Mouse (Mus musculus) olfactory bulb, adult 2 months (tissue): ENCODE measurements around the gene Umps.

Source experiments
- CTCF ChIP-seq: fragments of 200-500 bp; IDR thresholded peaks from 2 replicates; pipeline ENCODE4 v1.5.1; 2012; ENCODE audit warnings: low read depth, mild to moderate bottlenecking, low read length, moderate library complexity; ENCODE audit not compliant: insufficient read depth
- POLR2A ChIP-seq: fragments of 200-500 bp; IDR thresholded peaks from 2 replicates; pipeline ENCODE4 v1.6.1; 2012; ENCODE audit warnings: mild to moderate bottlenecking, low read depth, low read length, moderate library complexity; ENCODE audit not compliant: insufficient read depth

DNA sequence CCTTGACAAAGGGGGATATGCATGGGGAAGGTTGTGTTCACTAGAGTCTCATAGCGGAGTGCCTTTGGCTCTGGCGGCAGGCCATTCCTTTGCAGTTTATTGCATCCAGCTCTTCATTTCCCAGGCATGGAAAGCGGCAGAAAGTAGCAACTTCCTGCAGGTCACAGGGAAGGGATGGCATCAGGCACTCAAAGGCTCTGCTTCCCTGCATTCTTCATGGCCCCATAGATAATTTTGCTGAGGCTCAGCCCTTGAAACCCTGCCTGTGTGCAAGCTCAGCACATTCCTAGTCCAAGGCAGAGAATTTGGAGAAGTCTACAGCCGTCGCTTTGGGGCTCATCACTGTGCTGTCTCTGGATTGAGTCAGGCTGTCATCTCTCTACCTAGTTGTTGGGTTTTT is 49.4 kb downstream of the Umps start:
- TF ChIP-seq CTCF (no peak), POLR2A (no peak)
